Mouse (Mus musculus) spleen, adult 12 weeks (tissue): Measurements from ENCODE around the gene Kl.

Experiments used
- DNase-seq: peaks from one replicate; pipeline ENCODE4 v3.0.0; 2022; ENCODE audit warnings: low spot score

Kl gene

GRCm38 (mm10) chr5:150962756-150963155 lies 10.3 kb downstream of the Kl start:
- DNase-seq = no peak

- DNase-seq = no peak
Measured at GRCm38 (mm10) chr5:150967925-150968324, 15.5 kb downstream of the Kl start.

GRCm38 (mm10) chr5:150970551-150970950 lies 18.1 kb downstream of the Kl start:
- no peak for DNase-seq

DNA sequence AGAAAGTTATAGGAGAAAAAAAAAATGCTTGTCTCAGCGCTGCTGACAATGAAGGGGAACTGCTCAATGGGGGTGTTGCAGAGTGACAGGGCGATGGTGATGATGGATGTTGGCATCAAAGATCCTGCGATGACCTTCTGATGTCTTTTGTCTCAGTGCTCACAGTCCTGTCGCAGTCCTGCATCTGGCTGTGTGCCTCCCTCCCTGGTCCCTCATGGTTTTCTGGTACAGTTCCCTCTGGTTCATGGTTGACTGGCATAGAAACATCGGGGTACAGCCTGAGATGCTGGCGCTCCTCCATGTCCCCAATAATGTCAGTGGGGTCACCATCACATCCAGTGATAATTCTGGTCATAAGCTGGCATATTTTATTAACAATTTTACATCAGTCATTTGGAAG lies 18.7 kb downstream of the Kl start:
- DNase-seq = no peak

- DNase-seq = no peak
Measured at GRCm38 (mm10) chr5:150974226-150974625, 21.8 kb downstream of the Kl start.

- DNase-seq = no peak
Measured at GRCm38 (mm10) chr5:150977383-150977958, 25.1 kb downstream of the Kl start.

- no peak for DNase-seq
Measured at GRCm38 (mm10) chr5:150979341-150980136, 27.1 kb downstream of the Kl start.

GRCm38 (mm10) chr5:150982082-150982481 lies 29.7 kb downstream of the Kl start:
- no peak for DNase-seq

- DNase-seq = no peak
Measured at GRCm38 (mm10) chr5:150994096-150994495, 41.7 kb downstream of the Kl start.

- DNase-seq = no peak
Measured at GRCm38 (mm10) chr5:150996586-150996985, 44.2 kb downstream of the Kl start.

DNA sequence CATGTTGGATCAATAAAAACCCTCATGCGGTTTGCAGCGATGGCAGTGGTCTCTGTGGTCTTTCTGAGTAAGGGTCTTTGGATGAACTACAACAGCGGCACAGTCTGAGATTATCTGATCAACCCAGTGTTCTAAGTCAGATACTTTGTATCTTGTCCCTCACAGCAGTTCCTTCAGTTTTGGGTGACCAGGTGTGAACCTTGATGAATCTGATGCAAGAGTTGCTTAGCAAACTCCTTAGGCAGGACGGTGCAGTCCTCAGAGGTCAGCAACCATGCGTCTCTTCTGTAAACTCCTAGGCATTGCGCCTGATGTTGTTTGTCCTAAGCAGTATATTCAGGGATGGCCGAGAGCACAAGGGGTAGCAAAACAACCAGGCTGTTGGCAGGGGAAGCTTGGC lies 48.7 kb downstream of the Kl start:
- DNase-seq = no peak

- DNase-seq = no peak
Measured at GRCm38 (mm10) chr5:151002051-151002450, 49.6 kb downstream of the Kl start.

DNA sequence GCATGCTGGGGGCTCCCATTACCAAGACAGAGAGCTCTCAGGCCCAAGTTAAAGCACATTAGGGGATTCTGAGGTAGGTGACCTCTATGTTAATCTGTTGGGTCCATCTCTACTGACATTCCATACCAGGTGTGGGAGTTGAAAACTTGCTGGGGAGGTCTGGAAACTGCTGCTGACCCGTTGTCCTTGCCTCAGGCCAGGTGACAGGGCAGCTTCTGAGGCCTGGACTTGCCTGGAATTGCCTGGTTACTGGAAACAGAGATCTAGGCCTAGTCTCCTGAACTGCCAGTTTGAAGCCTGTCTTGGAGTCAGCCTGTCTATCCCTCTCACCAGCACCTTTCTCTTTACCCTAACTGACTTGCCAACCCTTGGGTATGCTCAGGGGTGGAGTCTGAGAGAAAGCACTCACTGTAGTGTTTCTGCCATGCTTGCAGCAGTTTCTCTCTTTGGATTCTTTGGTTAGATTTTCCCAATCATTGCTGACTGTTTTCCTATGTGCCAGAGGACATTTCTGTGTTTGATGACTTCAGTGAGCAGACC lies 51.9 kb downstream of the Kl start:
- DNase-seq = no peak

DNA sequence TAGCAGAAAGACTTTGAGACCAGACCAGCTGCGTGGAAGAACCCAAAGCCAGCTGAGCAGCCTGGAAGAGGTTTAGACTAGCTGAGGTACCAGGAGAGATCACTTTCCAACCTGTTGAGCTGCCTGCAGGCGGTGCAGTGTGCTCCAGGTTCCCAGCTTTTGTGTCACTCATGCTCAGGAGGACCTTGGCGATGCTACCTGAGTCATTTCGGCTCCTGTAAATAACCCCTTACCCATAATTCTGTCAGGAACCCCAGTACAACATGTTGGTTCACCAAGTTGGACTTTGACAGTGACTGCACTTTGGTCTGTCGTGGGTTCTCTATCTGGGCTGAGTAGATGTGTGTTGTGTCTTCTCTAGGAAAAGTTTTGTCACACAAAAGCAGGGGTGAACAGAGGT lies 66.0 kb downstream of the Kl start:
- no peak for DNase-seq

GRCm38 (mm10) chr5:151018959-151019358 lies 66.6 kb downstream of the Kl start:
- DNase-seq = no peak

- DNase-seq = no peak
Measured at GRCm38 (mm10) chr5:151020031-151020820, 67.8 kb downstream of the Kl start.

DNA sequence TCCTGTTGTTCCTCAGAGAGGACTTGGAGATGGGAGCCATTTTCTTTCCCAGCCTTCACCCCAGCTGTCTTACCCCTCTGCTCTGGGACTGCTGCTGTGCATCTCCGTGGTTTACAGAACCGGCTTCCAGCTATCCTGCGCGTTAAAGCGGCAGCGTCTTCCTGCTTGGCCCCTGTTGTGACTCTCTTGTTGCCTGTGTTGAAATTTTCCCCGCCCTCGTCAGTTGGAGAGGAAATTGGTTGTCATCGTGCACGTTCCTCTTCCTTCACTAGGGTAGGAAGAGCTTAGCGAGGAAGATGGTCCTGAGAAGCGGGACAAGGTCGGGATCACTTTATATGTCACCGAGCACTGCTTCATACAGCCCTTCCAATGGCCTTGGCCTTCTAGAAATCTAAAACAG lies 68.4 kb downstream of the Kl start:
- DNase-seq = no peak

DNA sequence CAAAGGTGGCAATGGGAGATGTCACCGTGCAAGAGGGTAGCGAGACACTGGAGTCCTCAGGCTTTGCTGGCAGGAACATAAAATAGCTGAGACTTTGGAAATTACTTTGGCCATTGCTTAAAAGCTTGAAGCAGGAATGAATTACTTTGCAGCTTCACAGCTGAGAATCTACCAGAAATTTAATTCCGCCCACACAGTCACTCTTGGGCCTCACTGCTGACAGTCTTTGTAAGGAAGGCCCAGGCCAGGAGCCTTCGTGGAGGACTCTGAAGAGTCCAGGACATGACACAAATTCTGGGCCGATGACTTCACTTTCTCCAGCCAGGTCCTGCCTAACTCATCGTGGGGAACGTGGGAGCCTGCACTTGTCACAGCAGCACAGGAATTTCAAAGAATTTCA lies 69.6 kb downstream of the Kl start:
- no peak for DNase-seq

- DNase-seq = no peak
Measured at GRCm38 (mm10) chr5:151022939-151023338, 70.5 kb downstream of the Kl start.

GRCm38 (mm10) chr5:151023461-151023860 lies 71.1 kb downstream of the Kl start:
- no peak for DNase-seq

- no peak for DNase-seq
Measured at GRCm38 (mm10) chr5:151024483-151024882, 72.1 kb downstream of the Kl start.

GRCm38 (mm10) chr5:151026069-151026468 lies 73.7 kb downstream of the Kl start:
- no peak for DNase-seq

DNA sequence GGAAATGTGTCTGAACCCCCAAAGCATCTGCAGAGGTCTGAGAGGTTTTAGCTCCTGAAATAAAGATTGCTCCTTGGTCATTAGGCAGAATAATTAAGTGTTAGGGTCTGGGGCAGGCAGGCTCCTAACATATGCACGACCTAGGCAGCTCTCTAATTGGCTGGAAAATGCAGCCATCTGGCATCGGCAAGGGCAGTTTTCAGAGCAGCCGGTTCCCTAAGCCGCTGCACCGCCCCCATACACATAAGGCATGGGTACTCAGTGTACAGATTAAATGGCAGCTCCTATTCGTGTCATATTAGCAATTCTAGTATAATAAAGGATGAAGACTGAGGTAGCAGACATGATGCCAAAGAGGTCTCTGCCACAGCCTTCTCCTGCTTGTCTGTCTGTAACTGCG lies 74.8 kb downstream of the Kl start:
- no peak for DNase-seq
